Mouse (Mus musculus): Measurements from ENCODE around the gene Tekt3.

DNA sequence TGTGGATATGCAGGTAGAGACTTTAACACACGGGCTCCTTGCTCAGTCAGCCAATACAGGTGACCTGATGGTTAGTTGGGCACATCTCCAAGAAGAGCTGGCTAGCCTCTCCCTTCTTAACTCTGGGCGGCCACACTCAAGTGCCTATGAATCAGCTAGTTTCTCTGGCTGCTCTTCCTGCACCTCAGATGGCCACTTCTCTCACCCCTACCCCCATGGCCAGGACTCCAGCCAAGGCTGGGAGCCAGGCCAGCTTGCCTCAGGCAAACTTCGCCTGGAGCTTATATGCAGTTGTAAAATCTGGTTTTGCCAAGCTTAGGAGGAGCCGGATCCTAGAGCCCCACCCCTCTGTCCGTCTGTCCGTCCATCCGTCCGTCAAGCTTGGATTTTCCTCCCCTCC is 69.0 kb downstream of the Tekt3 start:
- no peak for TF ChIP-seq CTCF (IDR thresholded peaks at IDR 0.05; ENCODE audit: extremely low read depth, insufficient read depth, low read length)
- TF ChIP-seq POLR2A (IDR thresholded peaks at IDR 0.05; ENCODE audit: extremely low read depth, insufficient read depth, low read length) = no peak
